Mouse (Mus musculus) liver, embryonic 14.5 days (tissue): Measurements from ENCODE around the gene Tor1b. TPM values are rescaled to one million over a fixed set of nuclear protein-coding genes. Genes with fewer than 3 reads are reported as not detected.

Source experiments
- ATAC-seq: fragments of 200-750 bp; cut with Nextera tagmentation; 2 replicates; pipeline ENCODE4 v1.8.0; 2017; ENCODE audit warnings: moderate number of reproducible peaks, mild to moderate bottlenecking, moderate library complexity; ENCODE audit not compliant: insufficient read depth
- DNase-seq, 3 experiments: peaks; one replicate each; pipeline ENCODE4 v3.0.0-alpha.2; 2012 to 2013; ENCODE audit warnings: low read depth in 3 of 3, low spot score in 3 of 3
- H3K27ac ChIP-seq: fragments of 300-500 bp; sonication (generic); 2 replicates; pipeline ENCODE4 v1.5.1; 2014; ENCODE audit warnings: moderate library complexity, mild to moderate bottlenecking, control low read depth, inconsistent platforms
- H3K27me3 ChIP-seq: fragments of 300-500 bp; sonication (generic); 2 replicates; pipeline ENCODE4 v1.6.1; 2014; ENCODE audit warnings: mild to moderate bottlenecking, low read length, moderate library complexity; ENCODE audit not compliant: control insufficient read depth, insufficient read depth
- H3K36me3 ChIP-seq: fragments of 300-500 bp; sonication (generic); replicated peaks from 2 replicates; pipeline ENCODE4 v1.6.1; 2014; ENCODE audit warnings: low read depth; ENCODE audit not compliant: control insufficient read depth, insufficient read depth
- H3K4me1 ChIP-seq, 2 experiments: fragments of 200-500 bp in 1 of 2; fragments of 300-500 bp in 1 of 2; sonication (generic) in 1 of 2; replicated peaks; 2 replicates each; pipeline ENCODE4 v1.6.1; 2012 to 2014; ENCODE audit warnings: antibody characterized with exemption in 1 of 2, inconsistent platforms in 1 of 2, low read length in 1 of 2; ENCODE audit not compliant: control insufficient read depth in 2 of 2, insufficient read depth in 2 of 2
- H3K4me2 ChIP-seq: fragments of 300-500 bp; sonication (generic); 2 replicates; pipeline ENCODE4 v1.6.1; 2014; ENCODE audit warnings: low read depth, mild to moderate bottlenecking, control low read depth, moderate library complexity
- H3K4me3 ChIP-seq, 2 experiments: fragments of 200-500 bp in 1 of 2; fragments of 300-500 bp in 1 of 2; sonication (generic) in 1 of 2; 2 replicates each; pipeline ENCODE4 v1.5.1; 2012 to 2014; ENCODE audit warnings: low read depth in 2 of 2, low read length in 2 of 2, mild to moderate bottlenecking in 2 of 2, control low read depth in 1 of 2, inconsistent platforms in 1 of 2, moderate library complexity in 1 of 2; ENCODE audit not compliant: insufficient read depth in 1 of 2
- H3K9ac ChIP-seq: fragments of 300-500 bp; sonication (generic); replicated peaks from 2 replicates; pipeline ENCODE4 v1.6.1; 2014; ENCODE audit warnings: mild to moderate bottlenecking, control low read depth, moderate library complexity
- H3K9me3 ChIP-seq: fragments of 300-500 bp; sonication (generic); 2 replicates; pipeline ENCODE4 v1.6.1; 2016; ENCODE audit warnings: low read length, mixed read lengths; ENCODE audit not compliant: control insufficient read depth
- CTCF ChIP-seq: IDR thresholded peaks from 2 replicates; pipeline ENCODE4 v1.5.1; 2016; ENCODE audit warnings: antibody characterized with exemption, low read depth, control low read depth
- EP300 ChIP-seq: IDR thresholded peaks from 2 replicates; pipeline ENCODE4 v1.6.1; 2016; ENCODE audit warnings: antibody characterized with exemption, low read depth
- WGBS: fragments of 180-500 bp; shearing (Covaris S2); extraction: QIAGEN DNeasy Blood & Tissue Kit; methylation state at CpG from one replicate; pipeline ENCODE4 v1.1.7; 2014; ENCODE audit not compliant: insufficient replicate concordance; 5-methylcytosine and 5-hydroxymethylcytosine counted together
- polyA plus RNA-seq, 2 experiments: library from polyadenylated mRNA; depleted of rRNA in 1 of 2; stranded (reverse) in 1 of 2; unstranded in 1 of 2; fragments of >200 nt; fragmentation: Nextera tagmentation in 1 of 2; extraction: Ambion mirVana in 1 of 2; gene quantifications; 2 replicates each; pipeline versions ENCODE4 v1.2.1 to v1.2.3; 2012 to 2014

Gene Tor1b
- polyA plus RNA-seq, 2 experiments = 14.6 to 14.7 TPM

DNA sequence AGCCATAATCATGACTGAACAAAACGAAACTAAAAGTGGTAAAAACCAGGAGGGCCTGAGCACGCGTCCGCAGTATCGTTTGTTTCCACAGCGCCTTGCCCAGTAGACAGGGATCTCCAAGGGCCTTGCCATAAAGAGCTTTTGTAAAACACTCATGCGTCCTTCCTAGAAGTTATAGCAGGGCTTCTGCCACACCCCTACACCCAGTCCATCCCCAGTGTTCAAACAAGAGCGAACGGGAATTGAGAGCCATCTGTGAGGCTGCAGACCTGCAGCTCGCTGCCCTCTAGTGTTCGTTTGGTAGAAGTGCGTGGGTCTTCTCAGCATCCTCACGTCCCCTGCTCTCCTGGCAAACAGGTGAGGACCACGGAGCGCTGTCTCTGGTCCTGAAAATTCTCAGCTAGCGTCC is 10.2 kb upstream of the Tor1b start:
- WGBS = 16% methylated on average over 16 of the region's 16 CpGs
- Histone ChIP-seq H3K27me3 (no peaks in the 10 kb centered on the region), H3K4me1 (0 out of 4 replicates have a peak, but pooled peaks cover 2 to 3% of the 10 kb centered on the region in 2 experiments), H3K4me3 (peak overlapping the region; percentile 58 to 84), H3K9me3 (no peaks in the 10 kb centered on the region), H3K9ac (peak overlapping the region; percentile 39), H3K4me2 (peak overlapping the region; percentile 73), H3K36me3 (no peaks in the 10 kb centered on the region), H3K27ac (no peak overlapping the region)
- peak; percentile 65 to 70 (median 67) for DNase-seq
- TF ChIP-seq EP300 (no peak), CTCF (peak; percentile 97)
- ATAC-seq = peak; percentile 61; the same call in 1 of the 2 replicates

DNA sequence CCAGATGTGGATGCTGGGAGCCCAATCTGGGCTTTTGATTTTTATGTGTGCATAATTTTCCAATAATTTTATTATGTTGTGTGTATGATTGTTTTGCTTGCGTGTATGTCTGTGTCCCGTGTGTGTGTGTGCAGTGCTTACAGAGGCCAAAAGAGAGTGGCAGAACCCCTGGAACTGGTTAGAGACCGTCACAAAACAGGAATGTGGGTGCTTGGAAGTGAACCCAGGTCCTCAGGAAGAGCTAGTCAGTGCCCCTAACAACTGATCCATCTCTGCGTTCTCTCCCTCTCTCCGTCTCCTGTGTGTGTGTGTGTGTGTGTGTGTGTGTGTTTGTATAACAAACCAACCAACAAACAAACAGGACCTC is 319 bp upstream of the Tor1b start:
- Histone ChIP-seq H3K27ac (peak overlapping the region; percentile 17), H3K36me3 (peaks cover 20% of the 10 kb centered on the region), H3K4me2 (peak overlapping the region; percentile 93), H3K4me3 (peak overlapping the region; percentile 15 to 73), H3K9ac (no peak overlapping the region; the same call in 1 of the 2 replicates), H3K9me3 (no peaks in the 10 kb centered on the region), H3K4me1 (peaks cover 10 to 21% of the 10 kb centered on the region in 2 experiments; a peak in 3 of 4 replicates), H3K27me3 (no peaks in the 10 kb centered on the region)
- no peak for TF ChIP-seq EP300
- no peak for TF ChIP-seq CTCF
- DNase-seq (no peak), ATAC-seq (peak; percentile 20; the same call in 1 of the 2 replicates)
- WGBS = 24% methylated on average over 5 of the region's 5 CpGs

DNA sequence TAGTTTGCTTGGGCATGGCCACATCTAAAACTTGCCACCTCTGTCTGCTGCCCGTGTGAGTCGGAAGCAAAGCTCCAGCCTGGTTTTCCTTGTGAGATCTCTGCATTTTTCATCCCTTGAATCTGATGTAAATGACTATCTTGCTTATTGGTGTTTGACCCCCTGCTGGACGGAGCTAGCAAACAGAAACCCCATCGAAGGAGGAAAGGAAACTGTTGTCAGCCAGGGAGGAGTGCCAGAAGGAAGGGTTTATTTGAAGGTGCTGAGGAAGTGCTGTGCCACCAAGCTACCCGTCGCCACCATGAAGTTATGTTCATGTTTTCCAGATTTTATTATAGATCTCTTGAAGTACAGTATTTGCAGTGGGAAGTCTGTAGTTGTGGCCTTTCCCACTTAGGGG is 2.0 kb downstream of the Tor1b start:
- TF ChIP-seq EP300 (no peak), CTCF (peak; percentile 20)
- peak overlapping the region; percentile 93 for H3K4me2 ChIP-seq
- WGBS = 52% methylated on average over 6 of the region's 6 CpGs
- no peaks in the 10 kb centered on the region for H3K9me3 ChIP-seq
- H3K27ac ChIP-seq = no peak overlapping the region
- DNase-seq (no peak), ATAC-seq (no peak)
- H3K36me3 ChIP-seq = peaks cover 42% of the 10 kb centered on the region
- peak overlapping the region; percentile 14 to 73; a peak in 3 of 4 replicates for H3K4me3 ChIP-seq
- H3K27me3 ChIP-seq = no peaks in the 10 kb centered on the region
- H3K4me1 ChIP-seq = peaks cover 10 to 23% of the 10 kb centered on the region in 2 experiments; a peak in 3 of 4 replicates
- peak overlapping the region; percentile 14 for H3K9ac ChIP-seq

DNA sequence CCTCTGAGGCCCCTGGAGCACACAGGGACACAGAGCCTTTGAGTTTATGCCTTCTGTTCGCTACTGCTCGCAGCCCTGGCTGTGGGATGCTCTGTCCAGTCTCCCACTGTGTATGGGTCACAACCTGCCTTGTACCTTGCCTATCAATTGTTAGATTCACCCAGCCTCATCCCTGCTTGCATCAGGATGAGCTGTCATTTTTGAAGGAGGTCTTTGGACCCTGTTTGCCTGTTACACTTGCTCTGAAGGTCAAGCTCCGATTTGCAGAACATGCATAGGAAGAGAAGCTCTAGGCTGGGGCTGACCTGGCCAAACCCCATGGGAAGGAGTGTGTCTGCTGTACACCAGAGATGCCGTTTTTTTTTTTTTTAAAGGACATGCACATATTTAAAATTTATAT is 4.8 kb downstream of the Tor1b start:
- H3K4me2 ChIP-seq = no peak overlapping the region
- H3K9ac ChIP-seq = no peak overlapping the region
- DNase-seq (no peak), ATAC-seq (no peak)
- 76% methylated on average over 4 of the region's 4 CpGs for WGBS
- no peak overlapping the region for H3K4me3 ChIP-seq
- no peaks in the 10 kb centered on the region for H3K9me3 ChIP-seq
- no peak overlapping the region for H3K27ac ChIP-seq
- H3K27me3 ChIP-seq = no peaks in the 10 kb centered on the region
- peaks cover 10 to 20% of the 10 kb centered on the region in 2 experiments; a peak in 3 of 4 replicates for H3K4me1 ChIP-seq
- TF ChIP-seq CTCF = no peak
- TF ChIP-seq EP300 = no peak
- peaks cover 66% of the 10 kb centered on the region for H3K36me3 ChIP-seq

DNA sequence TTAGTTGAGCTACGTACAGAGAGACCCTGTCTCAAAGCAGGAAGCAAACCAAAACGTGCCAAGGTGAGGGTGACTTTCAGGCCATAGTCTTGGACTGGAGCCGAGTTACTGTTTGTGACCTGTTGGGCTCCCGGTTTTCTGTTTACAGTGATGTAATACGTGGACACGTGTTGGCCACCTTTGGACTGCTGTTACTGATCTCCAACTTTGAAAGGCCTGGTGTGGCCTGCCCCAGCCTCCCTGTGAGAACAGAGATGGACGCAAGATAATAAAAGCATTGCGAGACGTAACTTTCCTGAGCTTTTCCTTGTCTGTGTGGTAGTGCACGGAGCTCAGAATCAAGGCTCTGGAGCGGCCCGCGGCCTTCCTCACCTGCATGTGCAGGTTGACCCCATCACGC is 6.0 kb downstream of the Tor1b start:
- ATAC-seq (peak; percentile 42), DNase-seq (no peak)
- Histone ChIP-seq H3K27ac (no peak overlapping the region), H3K9me3 (no peaks in the 10 kb centered on the region), H3K4me2 (no peak overlapping the region), H3K4me3 (no peak overlapping the region), H3K27me3 (no peaks in the 10 kb centered on the region), H3K4me1 (peaks cover 8 to 19% of the 10 kb centered on the region in 2 experiments; a peak in 3 of 4 replicates), H3K36me3 (peaks cover 75% of the 10 kb centered on the region), H3K9ac (no peak overlapping the region)
- 76% methylated on average over 14 of the region's 14 CpGs for WGBS
- TF ChIP-seq EP300 (peak; percentile 37; the same call in 1 of the 2 replicates), CTCF (no peak)
